Mouse (Mus musculus): ENCODE data around the gene Calr4. TPM values are rescaled to one million over a fixed set of nuclear protein-coding genes. Genes with fewer than 3 reads are reported as not detected.

The Calr4 gene
- total and polyA plus RNA-seq, 3 experiments, result not detected

DNA sequence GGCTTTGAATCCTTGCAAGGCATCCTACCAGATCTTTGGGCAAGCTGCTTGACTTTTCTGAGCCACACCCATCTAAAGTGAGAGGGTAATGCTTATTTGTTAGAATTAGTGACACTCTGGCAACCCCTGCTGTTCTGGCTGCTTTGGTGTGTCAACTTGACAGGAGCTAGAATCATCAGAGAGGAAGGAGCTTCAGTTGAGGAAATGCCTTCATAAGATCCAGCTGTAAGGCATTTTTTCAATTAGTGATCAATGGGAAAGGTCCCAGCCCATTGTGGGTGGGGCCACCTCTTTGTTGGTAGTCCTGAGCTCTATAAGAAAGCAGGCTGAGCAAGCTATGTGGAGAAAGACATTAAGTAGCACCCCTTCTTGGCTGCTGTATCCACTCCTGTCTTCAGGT, 6.9 kb downstream of the Calr4 start:
- in situ Hi-C loops (cut with MboI; ENCODE audit: low pct_ligation_motif_present, low pct_unique_long_range_greater_than_20kb, low sequenced_read_pairs) (no loop called here), dilution Hi-C loops (cut with MboI; ENCODE audit: extremely low pct_ligation_motif_present, extremely low pct_unique_long_range_greater_than_20kb, low sequenced_read_pairs) (no loop called here)
- H3K4me3 ChIP-seq (replicated peaks in 1 of 3; ENCODE audit: low read depth in 2 of 3, low read length in 2 of 3, poor library complexity in 1 of 3), result no peak overlapping the region
- H3K27ac ChIP-seq (ENCODE audit: insufficient read depth, low read depth), result no peak overlapping the region
- no peak overlapping the region for H3K4me2 ChIP-seq (ENCODE audit: insufficient read depth, low read depth, poor library complexity, severe bottlenecking)
- DNase-seq (ENCODE audit: extremely low read depth), result no peak
- H3K79me2 ChIP-seq (replicated peaks; ENCODE audit: control insufficient read depth, extremely low read depth, insufficient read depth, poor library complexity, severe bottlenecking), result no peaks in the 10 kb centered on the region
- no peak overlapping the region for H3K9ac ChIP-seq (ENCODE audit: insufficient read depth, low read depth)
- peaks cover 4 to 29% of the 10 kb centered on the region in 2 experiments; a peak in 3 of 4 replicates for H3K4me1 ChIP-seq (ENCODE audit: control insufficient read depth in 1 of 2, insufficient read depth in 2 of 2)
- no peaks in the 10 kb centered on the region for H3K9me3 ChIP-seq (replicated peaks; ENCODE audit: low read length)
- peaks cover 9% of the 10 kb centered on the region for H3K27me3 ChIP-seq (replicated peaks)
- TF ChIP-seq RAD21 (IDR thresholded peaks at IDR 0.05; ENCODE audit: low read depth, low read length) (no peak), USF2 (conservative IDR thresholded peaks at IDR 0.05; ENCODE audit: low read depth, low read length) (no peak), GABPA (IDR thresholded peaks at IDR 0.05; ENCODE audit: insufficient replicate concordance, low read depth, low read length) (no peak), ELF1 (IDR thresholded peaks at IDR 0.05; ENCODE audit: low read depth, low read length) (no peak)
- H3K36me3 ChIP-seq (replicated peaks in 1 of 2; ENCODE audit: control insufficient read depth in 1 of 2, insufficient read depth in 1 of 2, low read length in 1 of 2), result no peaks in the 10 kb centered on the region

DNA sequence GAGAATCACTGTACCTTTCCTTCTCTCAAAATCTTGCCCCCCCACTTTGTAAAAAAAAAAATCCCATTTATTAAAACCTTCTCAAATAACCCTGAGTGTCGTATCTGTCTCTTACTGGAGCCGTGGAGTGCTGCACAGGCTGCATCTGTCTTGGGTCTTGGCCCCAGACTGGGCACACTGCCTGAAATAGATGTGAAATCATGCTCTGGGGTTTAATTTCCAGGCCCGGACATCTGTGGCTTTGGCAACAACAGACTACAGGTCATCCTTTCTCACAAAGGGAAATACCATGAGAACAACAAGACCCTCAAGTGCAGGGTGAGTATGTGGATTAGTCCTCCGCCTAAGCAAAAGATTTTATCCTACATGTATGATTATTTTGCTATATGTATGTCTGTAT, 7.6 kb downstream of the Calr4 start:
- dilution Hi-C loops (cut with MboI; ENCODE audit: extremely low pct_ligation_motif_present, extremely low pct_unique_long_range_greater_than_20kb, low sequenced_read_pairs) (no loop called here), in situ Hi-C loops (cut with MboI; ENCODE audit: low pct_ligation_motif_present, low pct_unique_long_range_greater_than_20kb, low sequenced_read_pairs) (no loop called here)
- no peak for DNase-seq (ENCODE audit: extremely low read depth)

DNA sequence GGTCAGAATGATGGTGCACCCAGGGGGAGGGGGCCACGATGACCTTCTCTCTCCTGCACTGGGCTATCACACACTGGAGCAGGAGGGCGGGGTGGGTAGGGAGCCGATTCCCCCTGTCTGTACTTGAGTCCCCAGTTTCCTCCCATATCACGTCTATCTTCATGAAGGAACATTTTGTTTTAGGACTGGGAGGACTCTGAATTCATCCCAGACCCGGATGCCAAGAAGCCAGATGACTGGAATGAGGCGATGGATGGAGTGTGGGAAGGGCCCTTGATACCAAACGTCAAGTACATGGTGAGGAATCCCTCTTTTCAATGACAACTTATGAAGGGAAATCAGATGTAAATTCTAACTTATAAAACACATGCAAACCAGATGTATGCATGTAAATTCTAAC, 10.2 kb downstream of the Calr4 start:
- dilution Hi-C loops (cut with MboI; ENCODE audit: extremely low pct_ligation_motif_present, extremely low pct_unique_long_range_greater_than_20kb, low sequenced_read_pairs) (no loop called here), in situ Hi-C loops (cut with MboI; ENCODE audit: low pct_ligation_motif_present, low pct_unique_long_range_greater_than_20kb, low sequenced_read_pairs) (no loop called here)
- Histone ChIP-seq H3K36me3 (replicated peaks in 1 of 2; ENCODE audit: control insufficient read depth in 1 of 2, insufficient read depth in 1 of 2, low read length in 1 of 2) (no peaks in the 10 kb centered on the region), H3K4me3 (replicated peaks in 1 of 3; ENCODE audit: low read depth in 2 of 3, low read length in 2 of 3, poor library complexity in 1 of 3) (no peak overlapping the region), H3K9ac (ENCODE audit: insufficient read depth, low read depth) (no peak overlapping the region), H3K4me1 (ENCODE audit: control insufficient read depth in 1 of 2, insufficient read depth in 2 of 2) (peaks cover 0 to 2% of the 10 kb centered on the region in 2 experiments; a peak in 2 of 4 replicates), H3K79me2 (replicated peaks; ENCODE audit: control insufficient read depth, extremely low read depth, insufficient read depth, poor library complexity, severe bottlenecking) (no peaks in the 10 kb centered on the region), H3K27ac (ENCODE audit: insufficient read depth, low read depth) (no peak overlapping the region), H3K9me3 (replicated peaks; ENCODE audit: low read length) (no peaks in the 10 kb centered on the region), H3K27me3 (replicated peaks) (peaks cover 6% of the 10 kb centered on the region), H3K4me2 (ENCODE audit: insufficient read depth, low read depth, poor library complexity, severe bottlenecking) (no peak overlapping the region)
- TF ChIP-seq UBTF (IDR thresholded peaks at IDR 0.05; ENCODE audit: low read depth, low read length) (no peak), ZNF384 (IDR thresholded peaks at IDR 0.05; ENCODE audit: low read depth, low read length) (no peak), MAFK (IDR thresholded peaks at IDR 0.05; ENCODE audit: insufficient replicate concordance, low read length) (no peak)
- DNase-seq (ENCODE audit: extremely low read depth), result no peak

More for the DNA sequence above, 7.6 kb downstream of the Calr4 start:
- Histone ChIP-seq H3K27me3 (replicated peaks) (peaks cover 6% of the 10 kb centered on the region), H3K36me3 (replicated peaks in 1 of 2; ENCODE audit: control insufficient read depth in 1 of 2, insufficient read depth in 1 of 2, low read length in 1 of 2) (no peaks in the 10 kb centered on the region), H3K4me2 (ENCODE audit: insufficient read depth, low read depth, poor library complexity, severe bottlenecking) (no peak overlapping the region), H3K9ac (ENCODE audit: insufficient read depth, low read depth) (no peak overlapping the region), H3K79me2 (replicated peaks; ENCODE audit: control insufficient read depth, extremely low read depth, insufficient read depth, poor library complexity, severe bottlenecking) (no peaks in the 10 kb centered on the region), H3K9me3 (replicated peaks; ENCODE audit: low read length) (no peaks in the 10 kb centered on the region), H3K27ac (ENCODE audit: insufficient read depth, low read depth) (no peak overlapping the region), H3K4me3 (replicated peaks in 1 of 3; ENCODE audit: low read depth in 2 of 3, low read length in 2 of 3, poor library complexity in 1 of 3) (no peak overlapping the region), H3K4me1 (ENCODE audit: control insufficient read depth in 1 of 2, insufficient read depth in 2 of 2) (peaks cover 4 to 23% of the 10 kb centered on the region in 2 experiments; a peak in 3 of 4 replicates)
- TF ChIP-seq MEF2A (IDR thresholded peaks at IDR 0.05; ENCODE audit: borderline replicate concordance, low read depth, low read length) (no peak), TCF12 (IDR thresholded peaks at IDR 0.05; ENCODE audit: low read depth, low read length) (no peak), POLR2AphosphoS2 (IDR thresholded peaks at IDR 0.05; ENCODE audit: low read depth, low read length) (no peak), GABPA (IDR thresholded peaks at IDR 0.05; ENCODE audit: insufficient replicate concordance, low read depth, low read length) (no peak), EP300 (IDR thresholded peaks at IDR 0.05; ENCODE audit: low read length) (no peak), JUN (IDR thresholded peaks at IDR 0.05; ENCODE audit: insufficient read depth, low read depth, low read length) (no peak), ZKSCAN1 (IDR thresholded peaks at IDR 0.05; ENCODE audit: borderline replicate concordance, low read depth, low read length) (no peak), E2F4 (IDR thresholded peaks at IDR 0.05; ENCODE audit: insufficient replicate concordance, low read depth, low read length) (no peak), ETS1 (conservative IDR thresholded peaks at IDR 0.05; ENCODE audit: low read depth, low read length) (no peak), MAFK (IDR thresholded peaks at IDR 0.05; ENCODE audit: insufficient replicate concordance, low read length) (no peak), KAT2A (IDR thresholded peaks at IDR 0.05; ENCODE audit: insufficient replicate concordance, low read length) (no peak)
